Mouse (Mus musculus) neural tube, embryonic 11.5 days (tissue): ENCODE results near the gene Pde4a. TPM values are rescaled to one million over a fixed set of nuclear protein-coding genes. Genes with fewer than 3 reads are reported as not detected.

Source experiments
- ATAC-seq: fragments of 200-750 bp; cut with Nextera tagmentation; 2 replicates; pipeline ENCODE4 v1.8.0; 2017; ENCODE audit warnings: moderate number of reproducible peaks, mild to moderate bottlenecking, moderate TSS enrichment, moderate library complexity; ENCODE audit not compliant: insufficient read depth, low FRiP score, low TSS enrichment
- DNase-seq: peaks from one replicate; pipeline ENCODE4 v3.0.0-alpha.2; 2015; ENCODE audit warnings: low spot score
- H3K27ac ChIP-seq: fragments of 300-500 bp; sonication (generic); 2 replicates; pipeline ENCODE4 v1.5.1; 2014; ENCODE audit warnings: low read depth, mild to moderate bottlenecking, low read length
- H3K27me3 ChIP-seq: fragments of 300-500 bp; sonication (generic); 2 replicates; pipeline ENCODE4 v1.6.1; 2014; ENCODE audit warnings: mild to moderate bottlenecking, low read length, mixed read lengths; ENCODE audit not compliant: control insufficient read depth, insufficient read depth
- H3K36me3 ChIP-seq: fragments of 300-500 bp; sonication (generic); 2 replicates; pipeline ENCODE4 v1.6.1; 2014; ENCODE audit warnings: mild to moderate bottlenecking, low read length, moderate library complexity, mixed read lengths; ENCODE audit not compliant: control insufficient read depth, insufficient read depth
- H3K4me1 ChIP-seq: fragments of 300-500 bp; sonication (generic); 2 replicates; pipeline ENCODE4 v1.6.1; 2014; ENCODE audit warnings: low read length, mixed read lengths; ENCODE audit not compliant: control insufficient read depth, insufficient read depth
- H3K4me2 ChIP-seq: fragments of 300-500 bp; sonication (generic); 2 replicates; pipeline ENCODE4 v1.6.1; 2014; ENCODE audit warnings: low read depth, mild to moderate bottlenecking, moderate library complexity
- H3K4me3 ChIP-seq: fragments of 300-500 bp; sonication (generic); 2 replicates; pipeline ENCODE4 v1.5.1; 2014; ENCODE audit warnings: low read depth, low read length
- H3K9ac ChIP-seq: fragments of 300-500 bp; sonication (generic); 2 replicates; pipeline ENCODE4 v1.6.1; 2014; ENCODE audit warnings: mild to moderate bottlenecking, low read length
- H3K9me3 ChIP-seq: fragments of 300-500 bp; sonication (generic); 2 replicates; pipeline ENCODE4 v1.6.1; 2016; ENCODE audit warnings: low read length; ENCODE audit not compliant: control insufficient read depth
- WGBS: fragments of 180-500 bp; shearing (Covaris S2); extraction: QIAGEN DNeasy Blood & Tissue Kit; methylation state at CpG from one replicate; pipeline ENCODE4 v1.1.7; 2014; 5-methylcytosine and 5-hydroxymethylcytosine counted together
- polyA plus RNA-seq: library from polyadenylated mRNA; unstranded; fragments of >200 nt; fragmentation: Nextera tagmentation; extraction: Ambion mirVana; gene quantifications from 2 replicates; pipeline ENCODE4 v1.2.1, GENCODE M21; 2014

The Pde4a gene
- polyA plus RNA-seq, 1 experiment from 2014 or later: 7.5 TPM

DNA sequence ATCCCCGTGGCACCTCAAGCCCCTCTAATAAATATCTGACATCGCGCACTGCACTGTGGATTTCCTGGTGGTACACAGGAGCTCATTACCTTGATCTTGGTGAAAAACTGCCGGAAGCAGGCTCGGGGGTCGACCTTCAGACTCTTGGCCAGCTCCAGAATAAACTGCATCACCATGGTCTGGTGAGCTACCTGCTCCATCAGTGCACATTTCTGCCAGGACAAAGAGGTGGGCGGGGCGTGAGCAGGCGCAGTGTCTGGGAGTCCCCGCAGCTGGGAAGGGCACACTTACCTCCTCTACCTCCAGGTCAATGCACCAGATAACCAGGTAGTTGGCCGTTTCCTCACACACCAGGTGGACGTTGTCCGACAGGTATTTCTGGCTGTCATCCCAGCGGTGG lies 23.6 kb upstream of the Pde4a start:
- no peaks in the 10 kb centered on the region for H3K9me3 ChIP-seq
- H3K4me1 ChIP-seq: peaks cover 2% of the 10 kb centered on the region; the same call in 1 of the 2 replicates
- no peaks in the 10 kb centered on the region for H3K27me3 ChIP-seq
- H3K36me3 ChIP-seq: peaks cover 30% of the 10 kb centered on the region
- no peak overlapping the region for H3K4me2 ChIP-seq
- no peak for ATAC-seq
- no peak overlapping the region for H3K27ac ChIP-seq
- H3K9ac ChIP-seq: no peak overlapping the region
- DNase-seq: no peak
- WGBS: 94% methylated on average over 14 of the region's 14 CpGs
- no peak overlapping the region for H3K4me3 ChIP-seq

- no peaks in the 10 kb centered on the region for H3K27me3 ChIP-seq
- peaks cover 23% of the 10 kb centered on the region for H3K36me3 ChIP-seq
- peaks cover 17% of the 10 kb centered on the region for H3K4me1 ChIP-seq
- DNase-seq (no peak), ATAC-seq (no peak)
- no peak overlapping the region for H3K4me3 ChIP-seq
- no peak overlapping the region for H3K27ac ChIP-seq
- H3K4me2 ChIP-seq: no peak overlapping the region
- no peaks in the 10 kb centered on the region for H3K9me3 ChIP-seq
- WGBS: 98% methylated on average over 3 of the region's 3 CpGs
- H3K9ac ChIP-seq: no peak overlapping the region
Measured at GRCm38 (mm10) chr9:21144361-21144760, 21.2 kb upstream of the Pde4a start.

- H3K4me3 ChIP-seq: no peak overlapping the region
- DNase-seq: no peak
- no peaks in the 10 kb centered on the region for H3K27me3 ChIP-seq
- no peak overlapping the region for H3K4me2 ChIP-seq
- no peak overlapping the region for H3K9ac ChIP-seq
- no peaks in the 10 kb centered on the region for H3K9me3 ChIP-seq
- no peak overlapping the region for H3K27ac ChIP-seq
- H3K36me3 ChIP-seq: peaks cover 19% of the 10 kb centered on the region
- H3K4me1 ChIP-seq: peaks cover 17% of the 10 kb centered on the region
- 97% methylated on average over 4 of the region's 4 CpGs for WGBS
- no peak for ATAC-seq
Measured at GRCm38 (mm10) chr9:21145431-21145830, 20.1 kb upstream of the Pde4a start.

- Histone ChIP-seq H3K27me3 (no peaks in the 10 kb centered on the region), H3K9me3 (no peaks in the 10 kb centered on the region), H3K4me1 (peaks cover 17% of the 10 kb centered on the region), H3K36me3 (peaks cover 15% of the 10 kb centered on the region), H3K9ac (no peak overlapping the region), H3K4me2 (peak overlapping the region; percentile 20; the same call in 1 of the 2 replicates), H3K4me3 (0 out of 2 replicates have a peak overlapping the region, but pooled peaks have one; percentile 7), H3K27ac (no peak overlapping the region)
- 52% methylated on average over 10 of the region's 10 CpGs for WGBS
- ATAC-seq (no peak), DNase-seq (peak; percentile 38)
Measured at GRCm38 (mm10) chr9:21146722-21147121, 18.8 kb upstream of the Pde4a start.

DNA sequence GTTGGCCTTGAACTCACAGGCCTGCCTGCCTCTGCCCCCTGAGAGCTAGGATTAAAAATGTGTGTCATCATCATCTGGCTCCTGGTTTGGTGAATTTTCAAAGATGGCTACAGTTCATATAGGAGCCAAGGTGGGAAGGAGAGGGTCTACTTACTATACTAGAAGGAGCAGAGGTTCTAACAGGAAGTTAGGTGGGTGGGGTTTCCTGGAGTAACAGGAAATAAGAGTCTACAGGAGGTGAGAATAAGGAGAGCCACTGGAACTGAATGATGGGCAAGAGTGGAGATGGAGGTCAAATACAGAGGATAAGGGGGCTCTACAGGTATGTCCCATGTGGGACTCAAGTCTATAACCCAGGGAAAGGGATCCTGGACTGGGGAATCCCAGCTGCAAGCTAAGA lies 17.1 kb upstream of the Pde4a start:
- Histone ChIP-seq H3K27ac (no peak overlapping the region), H3K4me3 (peak overlapping the region; percentile 71), H3K4me2 (peak overlapping the region; percentile 87), H3K4me1 (peaks cover 17% of the 10 kb centered on the region), H3K36me3 (peaks cover 2% of the 10 kb centered on the region; the same call in 1 of the 2 replicates), H3K9me3 (no peaks in the 10 kb centered on the region), H3K27me3 (no peaks in the 10 kb centered on the region), H3K9ac (peak overlapping the region; percentile 24; the same call in 1 of the 2 replicates)
- ATAC-seq (no peak), DNase-seq (no peak)

DNA sequence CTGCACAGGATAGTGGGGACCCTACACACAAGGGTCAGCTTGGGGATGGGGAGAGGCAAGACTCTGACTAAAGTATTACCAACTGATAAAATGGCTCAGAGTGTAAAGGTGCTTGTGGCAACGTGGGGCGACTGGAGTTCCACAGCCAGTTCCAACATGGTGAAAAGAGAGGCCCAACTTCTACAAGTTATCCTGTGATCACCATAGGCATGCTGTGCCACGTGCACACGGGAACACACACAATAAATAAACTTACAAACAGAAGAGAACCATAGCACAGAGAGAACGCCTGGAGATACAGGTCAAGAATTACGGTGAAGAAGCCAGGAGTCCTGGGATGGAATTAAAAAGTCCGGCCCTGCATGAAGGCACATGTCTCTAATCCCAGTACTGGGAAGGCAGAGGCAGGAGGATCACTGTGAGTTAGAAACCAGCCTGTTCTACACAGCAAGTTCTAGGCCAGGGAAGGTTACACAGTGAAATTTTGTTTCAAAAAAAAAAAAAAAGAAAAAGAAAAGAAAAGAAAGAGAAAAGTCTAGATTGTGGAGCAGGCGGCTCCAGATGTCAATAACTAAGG lies 16.3 kb upstream of the Pde4a start:
- Histone ChIP-seq H3K36me3 (peaks cover 2% of the 10 kb centered on the region; the same call in 1 of the 2 replicates), H3K9ac (peak overlapping the region; percentile 75), H3K4me2 (peak overlapping the region; percentile 87), H3K4me3 (peak overlapping the region; percentile 71), H3K9me3 (no peaks in the 10 kb centered on the region), H3K4me1 (peaks cover 17% of the 10 kb centered on the region), H3K27ac (no peak overlapping the region), H3K27me3 (no peaks in the 10 kb centered on the region)
- DNase-seq: no peak
- no peak for ATAC-seq
- WGBS: 9% methylated on average over 8 of the region's 8 CpGs

DNA sequence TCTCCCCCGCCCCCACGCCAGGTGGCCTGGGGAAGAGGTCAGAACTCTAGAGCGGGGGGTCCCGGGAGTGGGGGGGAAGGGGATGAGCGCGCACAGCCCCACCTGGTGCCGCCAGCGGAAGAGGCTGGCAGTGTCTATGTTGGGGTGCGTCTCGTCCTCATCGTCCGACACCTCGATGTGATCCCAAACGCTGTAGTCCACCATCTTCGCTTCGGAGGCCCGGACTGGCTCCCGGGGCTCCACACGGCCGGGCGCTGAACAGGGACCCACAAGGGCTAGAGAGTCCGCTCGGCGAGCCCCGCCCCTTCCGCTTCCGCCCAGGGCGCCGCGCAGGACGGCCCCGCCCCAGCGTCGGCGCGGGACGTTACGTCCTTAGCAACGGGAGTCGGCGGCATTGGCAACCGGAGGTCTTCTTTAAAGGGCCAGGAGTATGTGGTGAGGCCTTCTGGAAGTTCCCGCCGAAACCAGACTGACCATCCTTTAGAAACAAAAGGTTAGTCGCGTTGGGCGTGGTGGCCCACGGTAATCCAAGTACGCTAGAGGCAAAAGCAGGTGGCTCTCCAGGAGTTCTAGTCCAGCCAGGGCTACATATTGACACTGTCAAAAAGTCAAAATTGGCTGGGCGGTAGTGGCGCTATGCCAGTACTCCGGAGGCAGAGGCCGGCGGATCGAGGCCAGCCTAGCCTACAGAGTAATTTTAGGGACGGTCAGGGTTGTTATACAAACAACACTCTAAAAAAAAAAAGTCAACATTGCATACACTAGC lies 15.7 kb upstream of the Pde4a start, which contains the start of gene Cdc37:
Gene Cdc37, minus strand, starts transcription at position 329 of the 766 bp plus-strand sequence.
- H3K27me3 ChIP-seq: no peaks in the 10 kb centered on the region
- no peaks in the 10 kb centered on the region; the same call in 1 of the 2 replicates for H3K36me3 ChIP-seq
- H3K27ac ChIP-seq: no peak within 1 kb of the TSS
- WGBS: 5% methylated on average over 56 of the region's 56 CpGs
- H3K4me3 ChIP-seq: peak within 1 kb of the TSS; percentile 71
- no peaks in the 10 kb centered on the region for H3K9me3 ChIP-seq
- peak within 1 kb of the TSS; percentile 75 for H3K9ac ChIP-seq
- ATAC-seq: peak; percentile 97
- peaks cover 17% of the 10 kb centered on the region for H3K4me1 ChIP-seq
- peak within 1 kb of the TSS; percentile 87 for H3K4me2 ChIP-seq
- peak; percentile 97 for DNase-seq

DNA sequence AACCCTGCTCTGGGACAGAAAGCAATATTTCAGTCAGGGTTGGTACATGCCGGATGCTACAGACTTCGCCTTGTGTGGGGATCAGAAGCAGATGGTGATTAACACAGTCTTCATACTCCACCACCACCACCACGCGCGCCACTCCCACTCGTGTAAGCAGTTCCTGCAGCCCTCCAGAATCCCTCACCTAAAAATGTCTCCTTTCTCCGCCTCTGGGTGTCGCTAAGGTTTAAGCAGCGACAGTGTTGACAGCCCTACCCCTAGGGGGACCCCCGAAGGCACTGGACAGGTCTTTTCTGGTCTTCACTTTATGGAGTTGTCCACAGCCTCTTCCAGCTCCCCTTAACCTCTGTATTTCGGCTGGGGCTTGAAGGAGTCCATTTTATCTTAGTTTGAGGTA lies 12.8 kb upstream of the Pde4a start:
- WGBS: 5% methylated on average over 11 of the region's 11 CpGs

More for the DNA sequence above, 12.8 kb upstream of the Pde4a start:
- ATAC-seq (no peak), DNase-seq (peak; percentile 68)
- Histone ChIP-seq H3K36me3 (no peaks in the 10 kb centered on the region), H3K9ac (no peak overlapping the region), H3K27me3 (no peaks in the 10 kb centered on the region), H3K27ac (no peak overlapping the region), H3K4me2 (peak overlapping the region; percentile 47), H3K4me1 (peaks cover 12% of the 10 kb centered on the region), H3K9me3 (no peaks in the 10 kb centered on the region), H3K4me3 (no peak overlapping the region)
